ENCODE assay signal across 8 mouse cellular contexts in genomic region chr17:34618999-34619398, GRCm38 (mm10). TPM values are rescaled to one million over a fixed set of nuclear protein-coding genes. Genes with fewer than 3 reads are reported as not detected.
DNase-seq lines count a peak whose midpoint lies in the region; ATAC-seq and TF ChIP-seq lines count a peak whose summit lies in the region.

No protein-coding gene starts in this region.

- TF ChIP-seq CTCF in E14TG2a.4 (conservative IDR thresholded peaks at IDR 0.05; ENCODE audit: low read length) = peak; percentile 95
- peak; percentile 69 for TF ChIP-seq CTCF in liver, adult 2 months (IDR thresholded peaks at IDR 0.05; ENCODE audit: low read depth, low read length)

- DNase-seq in hindbrain, embryonic 11.5 days (ENCODE audit: low spot score) = peak; percentile 78
- DNase-seq in brain, adult 2 months (ENCODE audit: low read depth, low spot score) = peak; percentile 80
- DNase-seq in forelimb bud, embryonic 11.5 days (ENCODE audit: low read depth, low spot score) = peak; percentile 66
- peak; percentile 61 for DNase-seq in liver, adult 2 months (ENCODE audit: extremely low read depth, low read depth, low spot score)
- DNase-seq in retina, embryonic 14.5 days (ENCODE audit: low spot score) = peak; percentile 87
- no peak for DNase-seq in testis, postnatal 14 days (ENCODE audit: low spot score)

- H3K9me3 ChIP-seq in hindbrain, embryonic 11.5 days (ENCODE audit: control insufficient read depth, low read length) = no peaks in the 10 kb centered on the region
- H3K9me3 ChIP-seq in hindbrain, embryonic 13.5 days = no peaks in the 10 kb centered on the region
- no peaks in the 10 kb centered on the region for H3K9me3 ChIP-seq in E14TG2a.4 (ENCODE audit: low read length)

- no peaks in the 10 kb centered on the region for H3K79me2 ChIP-seq in liver, adult 2 months (ENCODE audit: control insufficient read depth, insufficient read depth, low read length)

- ATAC-seq in hindbrain, embryonic 11.5 days (ENCODE audit: low FRiP score) = no peak
- ATAC-seq in hindbrain, embryonic 13.5 days (ENCODE audit: low FRiP score) = no peak

- no peak overlapping the region for H3K9ac ChIP-seq in hindbrain, embryonic 11.5 days (ENCODE audit: low read depth, low read length)
- H3K9ac ChIP-seq in hindbrain, embryonic 13.5 days = no peak overlapping the region
- H3K9ac ChIP-seq in liver, adult 2 months (ENCODE audit: low read depth, low read length) = no peak overlapping the region

- H3K4me3 ChIP-seq in hindbrain, embryonic 11.5 days (ENCODE audit: low read depth, low read length) = no peak overlapping the region
- H3K4me3 ChIP-seq in hindbrain, embryonic 13.5 days = no peak overlapping the region
- no peak overlapping the region for H3K4me3 ChIP-seq in E14TG2a.4 (replicated peaks; ENCODE audit: low read length)
- H3K4me3 ChIP-seq in liver, adult 2 months (ENCODE audit: insufficient read depth, low read depth, low read length) = no peak overlapping the region

- no peaks in the 10 kb centered on the region; the same call in 1 of the 2 replicates for H3K4me1 ChIP-seq in hindbrain, embryonic 11.5 days (replicated peaks; ENCODE audit: control insufficient read depth, insufficient read depth, low read length)
- no peaks in the 10 kb centered on the region for H3K4me1 ChIP-seq in hindbrain, embryonic 13.5 days (replicated peaks)
- peaks cover 45% of the 10 kb centered on the region for H3K4me1 ChIP-seq in E14TG2a.4 (replicated peaks; ENCODE audit: low read depth, low read length)
- H3K4me1 ChIP-seq in liver, adult 2 months (ENCODE audit: control insufficient read depth, insufficient read depth, low read length) = no peaks in the 10 kb centered on the region

- H3K4me2 ChIP-seq in hindbrain, embryonic 11.5 days (replicated peaks; ENCODE audit: low read depth, low read length) = no peak overlapping the region
- H3K4me2 ChIP-seq in hindbrain, embryonic 13.5 days = no peak overlapping the region

- H3K27me3 ChIP-seq in hindbrain, embryonic 11.5 days (ENCODE audit: control insufficient read depth, insufficient read depth, low read length) = no peaks in the 10 kb centered on the region
- no peaks in the 10 kb centered on the region for H3K27me3 ChIP-seq in hindbrain, embryonic 13.5 days
- H3K27me3 ChIP-seq in E14TG2a.4 (ENCODE audit: insufficient read depth, low read length) = no peaks in the 10 kb centered on the region
- no peaks in the 10 kb centered on the region for H3K27me3 ChIP-seq in liver, adult 2 months (ENCODE audit: control insufficient read depth, insufficient read depth, low read length)

- no peaks in the 10 kb centered on the region for H3K36me3 ChIP-seq in hindbrain, embryonic 11.5 days (ENCODE audit: control insufficient read depth, insufficient read depth, low read length)
- peaks cover 75% of the 10 kb centered on the region for H3K36me3 ChIP-seq in hindbrain, embryonic 13.5 days
- H3K36me3 ChIP-seq in E14TG2a.4 (ENCODE audit: insufficient read depth, low read length) = peaks cover 52% of the 10 kb centered on the region
- peaks cover 10% of the 10 kb centered on the region for H3K36me3 ChIP-seq in liver, adult 2 months (ENCODE audit: control insufficient read depth, insufficient read depth, low read length)

- no peak overlapping the region for H3K27ac ChIP-seq in hindbrain, embryonic 11.5 days (ENCODE audit: low read depth, low read length)
- no peak overlapping the region for H3K27ac ChIP-seq in hindbrain, embryonic 13.5 days
- no peak overlapping the region for H3K27ac ChIP-seq in liver, adult 2 months (replicated peaks; ENCODE audit: insufficient read depth, low read depth, low read length)

- 17% methylated on average over 6 of the region's 6 CpGs for WGBS in hindbrain, embryonic 11.5 days
- WGBS in hindbrain, embryonic 13.5 days = 12% methylated on average over 6 of the region's 6 CpGs
- 19% methylated on average over 6 of the region's 6 CpGs for WGBS in liver, adult 2 months

- no peak for TF ChIP-seq POLR2A in liver, adult 2 months (IDR thresholded peaks at IDR 0.05; ENCODE audit: extremely low read depth, insufficient read depth, low read length)

RNA-seq across cellular contexts. Expression of gene Egfl8, which starts 3.2 kb away (rescaled TPM):
- polyA plus RNA-seq in hindbrain, embryonic 11.5 days (2014; fragmentation: Nextera tagmentation; extraction: Ambion mirVana) = 4.4 and 4.7 TPM in 2 replicates
- 11.7 and 12.9 TPM in 2 replicates for polyA plus RNA-seq in hindbrain, embryonic 13.5 days (2015; fragmentation: Nextera tagmentation; extraction: Ambion mirVana)
- 0.37 and 0.60 TPM in 2 replicates for total RNA-seq in liver, adult 2 months (2014; rRNA removed)
- polyA plus RNA-seq in liver, adult 2 months (2012; rRNA removed) = 0.82 and 1.2 TPM in 2 replicates

RNA-seq across cellular contexts. Expression of gene Ppt2, which starts 9.3 kb away (rescaled TPM):
- polyA plus RNA-seq in hindbrain, embryonic 11.5 days (2014; fragmentation: Nextera tagmentation; extraction: Ambion mirVana) = 23.6 and 26.0 TPM in 2 replicates
- 21.7 and 22.7 TPM in 2 replicates for polyA plus RNA-seq in hindbrain, embryonic 13.5 days (2015; fragmentation: Nextera tagmentation; extraction: Ambion mirVana)
- total RNA-seq in liver, adult 2 months (2014; rRNA removed) = 22.5 and 28.5 TPM in 2 replicates
- 38.5 and 46.7 TPM in 2 replicates for polyA plus RNA-seq in liver, adult 2 months (2012; rRNA removed)

RNA-seq across cellular contexts. Expression of gene Prrt1, which starts 10.3 kb away (rescaled TPM):
- 1.0 and 2.0 TPM in 2 replicates for polyA plus RNA-seq in hindbrain, embryonic 11.5 days (2014; fragmentation: Nextera tagmentation; extraction: Ambion mirVana)
- 5.5 and 5.6 TPM in 2 replicates for polyA plus RNA-seq in hindbrain, embryonic 13.5 days (2015; fragmentation: Nextera tagmentation; extraction: Ambion mirVana)
- not detected in 2 replicates for total RNA-seq in liver, adult 2 months (2014; rRNA removed)
- polyA plus RNA-seq in liver, adult 2 months (2012; rRNA removed) = 0.32 and 0.39 TPM in 2 replicates

RNA-seq across cellular contexts. Expression of gene Agpat1, which starts 14.9 kb away (rescaled TPM):
- 73.8 and 81.2 TPM in 2 replicates for polyA plus RNA-seq in hindbrain, embryonic 11.5 days (2014; fragmentation: Nextera tagmentation; extraction: Ambion mirVana)
- polyA plus RNA-seq in hindbrain, embryonic 13.5 days (2015; fragmentation: Nextera tagmentation; extraction: Ambion mirVana) = 97.8 and 99.1 TPM in 2 replicates
- 4.3 and 4.8 TPM in 2 replicates for total RNA-seq in liver, adult 2 months (2014; rRNA removed)
- polyA plus RNA-seq in liver, adult 2 months (2012; rRNA removed) = 31.8 and 40.5 TPM in 2 replicates

RNA-seq across cellular contexts. Expression of gene Rnf5, which starts 15.5 kb away (rescaled TPM):
- 175 and 182 TPM in 2 replicates for polyA plus RNA-seq in hindbrain, embryonic 11.5 days (2014; fragmentation: Nextera tagmentation; extraction: Ambion mirVana)
- polyA plus RNA-seq in hindbrain, embryonic 13.5 days (2015; fragmentation: Nextera tagmentation; extraction: Ambion mirVana) = 299 and 301 TPM in 2 replicates
- total RNA-seq in liver, adult 2 months (2014; rRNA removed) = 23.0 and 31.5 TPM in 2 replicates
- polyA plus RNA-seq in liver, adult 2 months (2012; rRNA removed) = 155 and 182 TPM in 2 replicates
